Mouse (Mus musculus) intestine, postnatal 0 days (tissue): ENCODE results near the gene Zswim1. TPM values are rescaled to one million over a fixed set of nuclear protein-coding genes. Genes with fewer than 3 reads are reported as not detected.
A peak's percentile ranks its signal among the peaks of the same experiment; 100 is the strongest.

Experiments
- ATAC-seq: fragments of 200-750 bp; cut with Nextera tagmentation; 2 replicates; pipeline ENCODE4 v1.8.0; 2017; ENCODE audit warnings: mild to moderate bottlenecking, moderate TSS enrichment, moderate library complexity
- H3K27ac ChIP-seq: fragments of 300-500 bp; sonication (generic); 2 replicates; pipeline ENCODE4 v1.5.1; 2014; ENCODE audit warnings: mild to moderate bottlenecking, low read depth, low read length, moderate library complexity
- H3K27me3 ChIP-seq: fragments of 300-500 bp; sonication (generic); replicated peaks from 2 replicates; pipeline ENCODE4 v1.6.1; 2014; ENCODE audit warnings: low read length, mixed read lengths; ENCODE audit not compliant: control insufficient read depth, insufficient read depth
- H3K36me3 ChIP-seq: fragments of 300-500 bp; sonication (generic); 2 replicates; pipeline ENCODE4 v1.6.1; 2014; ENCODE audit warnings: mild to moderate bottlenecking, moderate library complexity; ENCODE audit not compliant: control insufficient read depth, insufficient read depth
- H3K4me1 ChIP-seq: fragments of 300-500 bp; sonication (generic); replicated peaks from 2 replicates; pipeline ENCODE4 v1.6.1; 2014; ENCODE audit warnings: antibody characterized with exemption, low read length, mixed read lengths; ENCODE audit not compliant: control insufficient read depth, insufficient read depth
- H3K4me2 ChIP-seq: fragments of 300-500 bp; sonication (generic); replicated peaks from 2 replicates; pipeline ENCODE4 v1.6.1; 2014; ENCODE audit warnings: low read depth, mild to moderate bottlenecking, moderate library complexity
- H3K4me3 ChIP-seq: fragments of 300-500 bp; sonication (generic); 2 replicates; pipeline ENCODE4 v1.5.1; 2014; ENCODE audit warnings: low read depth, low read length
- H3K9ac ChIP-seq: fragments of 300-500 bp; sonication (generic); 2 replicates; pipeline ENCODE4 v1.6.1; 2014; ENCODE audit warnings: mild to moderate bottlenecking, low read depth, low read length
- H3K9me3 ChIP-seq: fragments of 300-500 bp; sonication (generic); 2 replicates; pipeline ENCODE4 v1.6.1; 2016; ENCODE audit warnings: mixed run types; ENCODE audit not compliant: control insufficient read depth
- CTCF ChIP-seq: sonication (generic); IDR thresholded peaks from 2 replicates; pipeline ENCODE4 v1.5.1; 2016; ENCODE audit warnings: low read depth, mild to moderate bottlenecking, control low read depth, antibody characterized with exemption, moderate library complexity
- WGBS: fragments of 180-500 bp; shearing (Covaris S2); extraction: QIAGEN DNeasy Blood & Tissue Kit; methylation state at CpG from one replicate; pipeline ENCODE4 v1.1.7; 2014; 5-methylcytosine and 5-hydroxymethylcytosine counted together
- polyA plus RNA-seq: library from polyadenylated mRNA; unstranded; fragments of >200 nt; fragmentation: Nextera tagmentation; extraction: Ambion mirVana; gene quantifications from 2 replicates; pipeline ENCODE4 v1.2.1, GENCODE M21; 2015

Gene Zswim1
- polyA plus RNA-seq, 1 experiment from 2014 or later, result 7.0 TPM

DNA sequence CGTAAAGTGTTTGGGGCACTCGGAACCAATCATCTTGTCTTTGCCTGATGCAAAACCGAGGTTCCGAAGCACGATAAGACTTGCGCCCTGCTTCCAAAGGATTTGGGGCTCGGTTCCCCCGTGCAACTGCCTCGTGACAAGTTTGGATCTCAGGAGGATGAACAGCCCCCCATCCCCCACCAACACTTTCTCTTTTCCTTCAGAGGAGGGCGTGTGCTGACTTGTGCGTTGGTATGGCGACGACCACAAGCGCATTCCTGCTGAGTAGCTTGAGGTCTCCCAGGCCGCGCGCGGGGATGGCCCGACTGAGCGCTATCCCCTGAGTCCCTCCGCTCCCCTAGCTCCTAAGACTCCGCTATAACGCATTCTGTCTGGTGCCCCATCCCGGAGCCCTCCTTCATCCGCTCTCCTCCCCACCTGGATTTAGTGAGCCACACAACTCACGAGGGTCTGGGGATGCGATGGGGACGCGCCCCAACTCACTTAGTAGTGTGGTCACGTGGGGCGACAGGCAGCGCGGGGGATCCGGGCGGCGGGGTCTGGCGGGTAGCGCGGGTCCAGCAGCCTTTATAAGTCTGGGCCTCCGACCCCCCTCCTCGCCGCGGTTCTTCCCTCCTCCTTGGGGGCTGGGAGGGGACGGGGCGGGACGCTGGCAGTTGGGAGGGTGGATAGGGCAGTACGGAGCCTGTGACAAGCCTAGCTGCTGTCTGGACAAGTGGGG is 34.8 kb downstream of the Zswim1 start, which contains the start of gene Pltp:
Pltp (minus strand) TSS at position 611 of the 721 bp plus-strand sequence.
- Histone ChIP-seq H3K4me1 (peaks cover 9% of the 10 kb centered on the region; the same call in 1 of the 2 replicates), H3K27me3 (peaks cover 28% of the 10 kb centered on the region), H3K36me3 (no peaks in the 10 kb centered on the region), H3K9me3 (no peaks in the 10 kb centered on the region), H3K27ac (peak within 1 kb of the TSS; percentile 28; the same call in 1 of the 2 replicates), H3K9ac (peak within 1 kb of the TSS; percentile 48), H3K4me3 (peak within 1 kb of the TSS; percentile 51), H3K4me2 (peak within 1 kb of the TSS; percentile 81)
- WGBS, result 0% methylated on average over 47 of the region's 47 CpGs
- ATAC-seq, result no peak
- TF ChIP-seq CTCF, result no peak

DNA sequence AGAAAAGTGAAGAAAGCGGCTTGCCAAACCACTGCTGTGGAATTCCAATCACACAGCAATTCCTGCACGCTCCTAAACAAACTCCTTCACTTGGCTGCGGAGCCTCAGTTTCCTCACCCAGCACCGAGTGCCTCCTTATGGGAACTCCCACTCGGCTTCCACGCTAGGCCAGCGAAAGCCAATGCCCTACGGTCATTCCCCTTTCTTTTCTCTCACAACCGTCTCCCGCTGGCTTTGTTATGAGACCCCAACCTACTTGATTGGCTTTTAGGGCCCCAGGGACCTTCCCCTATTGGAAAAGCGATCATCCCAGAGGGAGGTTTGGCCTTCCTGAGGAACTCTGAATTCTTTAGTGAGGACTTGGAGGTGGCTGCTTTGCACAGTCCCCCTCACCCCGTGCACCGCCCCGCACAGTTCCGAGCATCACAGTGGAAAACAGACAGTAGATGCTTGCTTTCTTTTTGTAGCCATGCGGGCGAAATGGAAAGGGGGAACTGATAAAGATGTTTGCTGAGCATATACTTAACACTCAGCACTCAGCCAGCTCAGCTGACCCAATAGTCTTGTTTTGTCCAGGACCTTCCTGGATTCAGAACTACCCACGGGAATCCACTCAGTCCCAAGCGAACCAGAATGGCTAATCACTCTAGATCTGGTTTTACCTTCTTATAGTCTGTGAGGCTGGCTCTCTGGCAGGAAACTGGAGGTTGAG is 35.5 kb downstream of the Zswim1 start:
- ATAC-seq, result no peak

DNA sequence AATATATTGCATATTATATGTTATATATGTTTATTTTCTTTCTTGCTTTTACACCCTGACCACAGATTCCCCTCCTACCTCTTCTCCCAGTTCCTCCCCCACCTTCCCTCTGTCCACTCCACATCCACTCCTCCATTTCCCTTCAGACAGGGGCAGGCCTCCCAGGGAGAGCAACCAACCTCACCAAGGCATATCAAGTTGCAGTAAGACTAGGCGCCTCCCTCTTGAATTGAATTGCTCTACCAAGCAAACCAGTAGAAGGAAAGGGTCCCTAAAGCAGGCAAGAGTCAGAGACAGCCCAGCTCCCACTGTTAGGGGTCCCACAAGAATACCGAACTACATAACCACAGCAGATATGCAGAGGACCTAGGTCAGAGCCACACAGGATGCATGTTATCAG is 36.7 kb downstream of the Zswim1 start:
- WGBS, result 58% methylated on average over 2 of the region's 2 CpGs

More for the DNA sequence above, 35.5 kb downstream of the Zswim1 start:
- H3K9ac ChIP-seq, result peak overlapping the region; percentile 48
- H3K27me3 ChIP-seq, result peaks cover 28% of the 10 kb centered on the region
- H3K9me3 ChIP-seq, result no peaks in the 10 kb centered on the region
- no peak for TF ChIP-seq CTCF
- H3K27ac ChIP-seq, result peak overlapping the region; percentile 28; the same call in 1 of the 2 replicates
- WGBS, result 16% methylated on average over 19 of the region's 19 CpGs
- H3K4me1 ChIP-seq, result peaks cover 9% of the 10 kb centered on the region; the same call in 1 of the 2 replicates
- H3K4me2 ChIP-seq, result peak overlapping the region; percentile 81
- no peaks in the 10 kb centered on the region for H3K36me3 ChIP-seq
- peak overlapping the region; percentile 51 for H3K4me3 ChIP-seq

GRCm38 (mm10) chr2:164859640-164860432 is 37.4 kb downstream of the Zswim1 start:
- Histone ChIP-seq H3K4me2 (peak overlapping the region; percentile 32), H3K27ac (no peak overlapping the region), H3K4me3 (no peak overlapping the region), H3K27me3 (peaks cover 22% of the 10 kb centered on the region), H3K36me3 (no peaks in the 10 kb centered on the region), H3K9me3 (no peaks in the 10 kb centered on the region), H3K9ac (no peak overlapping the region), H3K4me1 (peaks cover 9% of the 10 kb centered on the region; the same call in 1 of the 2 replicates)
- WGBS, result 42% methylated on average over 9 of the region's 9 CpGs
- peak; percentile 74 for ATAC-seq
- no peak for TF ChIP-seq CTCF

More for the DNA sequence above, 36.7 kb downstream of the Zswim1 start:
- H3K4me3 ChIP-seq, result no peak overlapping the region
- peaks cover 9% of the 10 kb centered on the region; the same call in 1 of the 2 replicates for H3K4me1 ChIP-seq
- peak overlapping the region; percentile 32 for H3K4me2 ChIP-seq
- H3K27me3 ChIP-seq, result peaks cover 26% of the 10 kb centered on the region
- H3K27ac ChIP-seq, result no peak overlapping the region
- H3K9ac ChIP-seq, result no peak overlapping the region
- H3K36me3 ChIP-seq, result no peaks in the 10 kb centered on the region
- TF ChIP-seq CTCF, result no peak
- no peaks in the 10 kb centered on the region for H3K9me3 ChIP-seq
- ATAC-seq, result no peak

- H3K4me1 ChIP-seq, result peaks cover 9% of the 10 kb centered on the region; the same call in 1 of the 2 replicates
- 68% methylated on average over 4 of the region's 4 CpGs for WGBS
- H3K9me3 ChIP-seq, result no peaks in the 10 kb centered on the region
Observed at GRCm38 (mm10) chr2:164861094-164861493, 38.6 kb downstream of the Zswim1 start.

More at GRCm38 (mm10) chr2:164861094-164861493, 38.6 kb downstream of the Zswim1 start:
- H3K4me3 ChIP-seq, result no peak overlapping the region
- no peak for TF ChIP-seq CTCF
- no peak overlapping the region for H3K9ac ChIP-seq
- ATAC-seq, result no peak
- no peak overlapping the region for H3K27ac ChIP-seq
- peaks cover 17% of the 10 kb centered on the region for H3K27me3 ChIP-seq
- no peak overlapping the region for H3K4me2 ChIP-seq
- H3K36me3 ChIP-seq, result no peaks in the 10 kb centered on the region
